Mouse (Mus musculus) brain, embryonic 18.5 days (tissue): ENCODE measurements at regions not wholly inside any gene's neighbourhood (a gene's known extent, or its start where the extent isn't known, plus 50 kb on each side); places are given as distances from the start of the nearest gene placed in this dataset.

ENCODE experiments used
- DNase-seq: peaks from one replicate; pipeline ENCODE4 v3.0.0-alpha.2; 2012; ENCODE audit warnings: low read depth, low spot score

DNA sequence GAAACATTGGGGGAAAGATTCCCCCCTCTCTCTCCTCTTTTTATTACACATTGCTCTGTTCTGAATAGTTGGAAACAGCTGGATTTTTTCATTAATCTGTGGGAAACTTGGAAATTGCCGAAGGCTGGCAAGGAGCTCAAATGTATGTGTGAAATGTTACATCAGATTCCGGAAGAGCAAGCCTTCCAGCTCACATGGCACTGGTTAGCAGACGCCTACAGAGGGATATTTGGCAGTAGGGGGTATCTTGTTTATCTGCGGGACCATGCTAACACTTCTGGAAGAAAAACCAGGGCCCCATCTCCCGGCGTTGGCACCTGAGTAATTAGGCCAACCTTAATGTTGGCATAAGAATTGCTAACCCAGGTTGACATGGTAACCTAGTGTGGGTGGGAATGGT is 183.0 kb downstream of the Enc1 start:
- DNase-seq, result no peak

DNA sequence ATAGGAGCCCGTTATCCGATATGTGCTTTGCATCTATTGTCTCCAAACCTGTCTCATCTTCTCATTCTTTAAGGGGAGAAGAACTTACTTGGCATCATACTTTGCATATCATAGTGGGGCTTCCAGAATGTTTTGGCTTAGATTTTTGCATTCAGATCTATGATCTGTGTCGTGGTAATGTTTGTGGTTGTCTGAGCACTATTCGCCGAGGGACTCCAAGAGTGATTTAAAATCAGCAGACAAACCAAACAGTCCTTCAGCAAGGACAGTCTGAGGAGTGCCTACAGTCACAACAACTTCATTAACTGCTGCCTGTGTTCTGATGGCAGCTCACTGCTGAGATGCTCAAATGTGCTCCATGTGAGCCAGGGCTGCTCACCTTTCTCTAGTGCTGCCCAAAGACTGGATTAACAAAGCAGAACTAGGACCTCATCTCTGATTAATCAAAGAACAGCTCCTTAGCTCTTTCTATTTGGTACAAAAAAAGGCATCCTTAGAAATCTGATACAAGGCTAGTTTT is 182.5 kb downstream of the Enc1 start:
- DNase-seq, result no peak

DNA sequence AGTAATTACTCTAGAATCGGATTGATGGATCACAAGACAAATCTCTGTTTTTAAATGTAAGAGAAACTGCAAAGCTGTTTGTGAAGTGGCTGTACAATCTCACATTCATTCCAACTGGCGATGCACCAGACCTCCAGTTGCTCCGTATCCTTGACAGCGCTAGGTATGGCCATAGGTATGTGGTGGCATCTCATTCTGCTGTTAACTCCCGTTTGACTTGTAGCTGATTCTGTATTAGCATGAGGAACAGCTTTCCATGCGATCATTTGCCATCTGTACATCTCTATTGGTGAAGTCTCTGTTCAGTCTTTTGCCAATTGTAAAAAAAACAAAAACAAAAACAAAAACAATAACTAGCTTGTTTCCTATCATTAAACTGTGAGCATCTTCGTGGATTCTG is 182.0 kb downstream of the Enc1 start:
- no peak for DNase-seq

GRCm38 (mm10) chr13:97421831-97422230 is 180.9 kb downstream of the Enc1 start:
- DNase-seq, result no peak

- DNase-seq, result no peak
These were observed 179.9 kb downstream of the Enc1 start for GRCm38 (mm10) chr13:97420773-97421172.

GRCm38 (mm10) chr13:97419100-97419499 is 178.2 kb downstream of the Enc1 start:
- no peak for DNase-seq

DNA sequence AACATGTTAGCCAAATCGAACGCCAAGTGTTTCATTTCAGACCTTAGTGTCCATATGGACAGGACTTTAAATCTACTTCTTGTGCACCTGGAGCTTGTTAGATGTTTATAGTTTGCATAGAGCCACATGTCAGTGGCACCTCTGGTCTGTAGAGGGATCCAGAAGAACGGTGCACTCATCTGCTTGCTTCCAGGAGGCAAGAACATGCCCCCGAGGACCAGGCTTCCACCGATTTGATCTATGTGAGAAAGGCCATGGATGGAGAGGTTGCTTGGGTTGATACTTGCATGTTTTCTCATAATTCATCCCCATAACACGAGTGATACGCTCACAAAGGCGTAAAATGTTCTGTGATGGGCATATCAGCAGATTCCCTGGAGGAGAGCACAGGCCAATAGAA is 177.8 kb downstream of the Enc1 start:
- DNase-seq, result no peak

- DNase-seq, result no peak
These were observed 177.2 kb downstream of the Enc1 start for GRCm38 (mm10) chr13:97418081-97418480.

DNA sequence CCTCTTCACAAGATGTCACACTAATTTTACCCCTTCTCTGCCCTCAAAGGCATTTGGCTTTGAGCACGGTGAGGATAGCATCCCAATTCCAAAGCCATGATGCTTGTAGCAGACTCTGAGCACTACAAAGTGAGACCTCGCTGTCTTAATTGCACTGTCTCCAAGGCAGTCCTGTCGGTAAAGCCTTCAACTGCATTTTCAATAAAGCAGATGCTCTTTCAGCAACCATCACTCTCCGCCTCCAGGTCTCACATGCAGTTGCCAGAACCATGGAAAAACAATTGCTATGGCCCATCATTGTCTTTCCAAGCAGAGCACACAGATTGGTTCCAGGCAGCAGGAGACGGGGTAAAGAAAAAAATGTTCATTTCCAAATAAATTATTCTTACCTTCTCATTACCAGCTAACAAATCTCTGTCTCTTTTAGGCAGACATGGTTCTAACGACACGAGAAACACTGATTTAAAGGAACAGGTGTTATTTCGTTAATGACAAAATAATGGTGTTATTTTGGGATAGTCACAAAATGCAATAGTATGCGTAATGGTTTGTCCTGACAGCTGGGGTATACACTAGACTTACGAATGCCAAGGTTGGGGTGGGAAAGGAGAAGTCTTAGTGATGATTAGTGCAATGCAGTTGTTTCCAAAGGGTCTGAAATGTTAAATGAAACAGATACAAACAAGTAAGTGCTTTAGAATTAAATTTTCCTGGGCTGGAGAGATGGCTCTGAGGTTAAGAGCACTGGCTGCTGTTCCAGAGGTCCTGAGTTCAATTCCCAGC is 175.2 kb downstream of the Enc1 start:
- DNase-seq, result no peak

GRCm38 (mm10) chr13:97415381-97415780 is 174.5 kb downstream of the Enc1 start:
- DNase-seq, result no peak

DNA sequence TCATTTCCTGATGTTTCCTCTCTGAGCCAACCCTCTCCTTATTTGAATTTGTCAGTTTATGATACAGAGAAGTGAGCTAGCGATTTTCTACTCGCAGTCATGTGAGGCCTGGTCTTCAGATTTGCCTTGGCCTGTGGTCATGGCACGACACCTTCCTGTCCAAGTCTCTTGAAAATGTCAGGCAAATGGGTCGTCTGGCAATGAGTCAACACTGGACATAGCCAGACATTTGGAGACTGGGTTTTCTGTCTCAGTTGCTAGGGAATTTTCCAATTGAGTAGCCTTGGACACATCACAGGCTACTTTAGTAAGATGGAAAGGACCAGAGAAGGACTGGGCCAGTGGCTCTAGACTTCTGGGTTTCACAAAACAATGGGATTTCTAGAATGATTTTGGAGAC is 171.2 kb downstream of the Enc1 start:
- DNase-seq, result no peak

DNA sequence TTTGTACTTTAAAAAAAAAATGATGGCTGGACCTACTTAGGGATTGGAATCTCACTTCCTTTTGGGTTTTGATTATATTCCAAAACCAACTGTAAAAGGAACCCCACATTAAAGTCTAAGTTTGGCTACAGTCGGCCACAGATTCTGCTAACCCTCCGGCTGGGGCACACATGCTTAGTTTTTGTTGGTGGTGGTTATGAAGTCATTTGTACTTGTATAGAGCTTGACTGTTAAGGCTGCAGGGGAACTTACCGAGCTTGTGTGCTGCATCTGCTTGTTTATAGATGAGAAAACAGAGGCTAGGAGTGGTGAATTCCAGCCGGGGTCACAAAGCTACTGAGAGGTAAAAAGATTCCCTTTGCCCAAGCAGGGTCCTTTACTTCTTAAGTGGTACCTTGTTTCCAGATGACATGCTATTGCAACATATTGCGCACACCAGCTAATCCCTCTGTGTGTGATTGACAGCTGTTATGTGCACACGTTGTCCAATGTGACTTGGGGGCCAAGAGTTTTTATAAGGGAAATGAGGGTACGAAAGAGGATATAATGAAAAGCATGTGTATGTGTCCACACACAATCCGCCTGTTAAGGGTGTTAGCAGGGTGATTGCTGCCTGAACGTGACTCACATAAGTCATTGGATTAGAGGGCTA is 169.8 kb downstream of the Enc1 start:
- DNase-seq, result no peak

DNA sequence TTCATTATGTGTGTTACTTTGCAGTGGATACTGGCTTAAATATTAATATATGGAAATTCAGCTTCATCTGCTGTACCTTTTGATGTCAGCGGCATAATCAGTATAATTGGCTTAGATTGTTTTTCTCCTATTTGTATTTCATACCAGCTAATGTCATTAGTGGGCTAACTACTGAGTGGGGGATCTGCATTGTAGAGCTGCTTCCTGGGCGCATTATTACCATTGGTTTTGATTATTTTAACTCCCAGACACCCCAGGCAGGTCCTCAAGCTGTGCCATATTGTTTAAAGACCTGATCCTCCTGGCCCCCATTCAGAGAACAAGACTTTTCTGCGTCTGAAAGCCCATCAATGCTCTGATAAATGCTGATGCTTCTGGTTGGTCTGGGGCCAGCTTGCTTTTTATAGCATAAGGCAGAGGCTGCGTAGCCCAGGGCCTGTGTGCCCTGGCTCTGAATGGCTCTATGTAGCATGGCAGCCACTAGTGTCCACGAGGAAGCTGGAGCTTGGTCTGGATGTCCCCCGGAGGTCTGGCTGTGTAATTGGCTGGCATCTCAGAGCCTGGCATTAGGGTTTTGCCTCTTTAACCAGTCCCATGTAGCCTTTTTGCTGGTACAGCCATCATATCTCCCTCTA is 169.1 kb downstream of the Enc1 start:
- DNase-seq, result no peak

DNA sequence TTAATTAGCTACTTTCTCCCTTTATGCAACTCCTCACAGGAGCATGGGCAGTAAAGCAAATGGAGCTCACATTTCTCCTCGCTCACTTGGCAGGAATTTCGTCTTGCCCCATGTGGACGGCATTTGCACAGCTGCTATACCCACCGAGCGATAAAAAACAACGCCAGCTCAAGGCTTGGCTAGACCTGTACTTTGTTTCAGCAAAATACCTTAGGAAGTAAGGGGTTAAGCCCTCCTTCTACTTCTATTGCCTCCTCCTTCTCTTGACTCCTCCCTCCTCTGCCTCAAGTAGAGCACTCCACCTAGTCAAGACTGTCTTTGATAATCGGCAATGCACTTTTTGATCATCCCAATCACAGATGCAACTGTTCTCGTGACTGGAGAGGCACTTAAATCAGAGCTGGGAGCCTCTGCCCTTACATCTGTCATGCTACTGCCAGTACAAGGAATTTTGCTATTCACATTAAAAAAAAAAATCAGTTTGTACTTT is 168.4 kb downstream of the Enc1 start:
- DNase-seq, result no peak

GRCm38 (mm10) chr13:97408414-97409290 is 167.7 kb downstream of the Enc1 start:
- DNase-seq, result no peak

GRCm38 (mm10) chr13:97407773-97408172 is 166.9 kb downstream of the Enc1 start:
- no peak for DNase-seq

- no peak for DNase-seq
These were observed 165.8 kb downstream of the Enc1 start for GRCm38 (mm10) chr13:97406678-97407077.

DNA sequence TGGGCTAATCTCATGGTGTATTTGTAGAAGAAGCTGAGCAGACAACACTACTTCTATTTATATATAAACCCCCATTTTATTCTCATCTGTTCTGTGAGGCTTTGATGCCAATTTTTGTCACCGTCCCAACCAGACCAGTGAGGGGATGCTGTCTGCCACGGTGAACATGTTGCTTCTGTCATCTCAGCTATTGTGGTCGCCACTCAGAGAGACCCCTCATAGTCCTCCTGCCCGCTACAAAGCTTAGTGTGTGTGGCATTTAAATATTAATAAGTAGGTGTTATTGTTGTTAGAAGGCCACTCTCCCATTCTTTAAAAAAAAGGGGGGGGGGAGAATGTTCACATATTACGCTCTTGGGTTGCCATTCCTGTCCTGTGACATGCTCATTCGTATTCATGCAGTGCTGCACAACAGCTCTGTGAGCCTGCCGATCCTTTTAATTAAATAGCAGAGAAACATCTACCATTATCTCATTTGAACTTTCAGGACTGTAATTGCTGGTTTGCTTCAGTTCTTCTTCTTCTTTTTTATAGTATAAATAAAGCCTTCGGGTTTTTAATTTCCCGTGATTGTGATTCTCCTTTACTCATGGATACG is 161.4 kb downstream of the Enc1 start:
- DNase-seq, result no peak

DNA sequence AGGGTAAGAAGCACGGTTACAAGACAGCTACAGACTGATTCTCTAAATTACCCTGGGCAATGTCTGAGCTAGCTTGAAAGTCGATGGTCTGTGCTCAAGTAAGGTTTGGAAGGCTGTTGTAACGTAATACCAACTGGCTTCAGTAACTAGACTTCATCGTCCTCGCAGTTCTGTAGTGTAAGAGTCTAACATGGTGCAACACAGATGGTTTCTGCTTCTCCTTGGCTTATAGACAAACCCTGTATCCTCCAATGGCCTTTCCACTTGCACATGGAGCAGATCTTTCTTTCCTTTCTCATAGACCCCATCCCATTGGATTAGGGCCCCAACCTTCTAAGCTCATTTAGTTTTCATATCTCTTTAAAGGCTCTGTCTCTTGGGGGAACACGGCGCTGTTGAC is 160.7 kb downstream of the Enc1 start:
- DNase-seq, result no peak

DNA sequence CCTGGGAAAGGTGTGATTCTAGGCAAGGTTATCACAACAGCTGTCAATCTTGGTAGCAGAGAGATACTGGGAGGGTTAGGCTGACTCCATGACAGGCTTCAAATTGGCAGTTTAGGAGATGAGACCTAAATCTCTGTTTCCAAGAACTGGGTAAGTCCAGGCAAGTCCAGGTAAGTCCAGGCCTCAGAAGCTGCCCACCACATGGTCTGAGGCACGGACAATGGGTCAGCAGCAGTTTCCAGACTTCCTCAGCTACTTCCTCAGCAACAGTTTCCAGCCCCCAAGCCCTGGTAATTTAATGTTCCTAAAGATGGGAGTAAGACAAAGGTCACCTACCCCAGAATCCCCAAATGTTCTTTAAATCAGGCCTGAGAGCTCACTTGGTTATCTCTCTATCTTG is 157.1 kb downstream of the Enc1 start:
- no peak for DNase-seq
